Mouse (Mus musculus): ENCODE data around the gene Ppp1r11. TPM values are rescaled to one million over a fixed set of nuclear protein-coding genes. Genes with fewer than 3 reads are reported as not detected.

The Ppp1r11 gene
- total and polyA plus RNA-seq, 2 experiments from 2014 or later, result 29.6 to 84.4 TPM

GRCm38 (mm10) chr17:36972791-36973190 lies 21.2 kb upstream of the Ppp1r11 start:
- H3K27ac ChIP-seq (ENCODE audit: low read depth), result no peak overlapping the region
- no peak for ATAC-seq (ENCODE audit: insufficient read depth, low read depth)
- H3K4me1 ChIP-seq (ENCODE audit: control insufficient read depth, insufficient read depth), result no peaks in the 10 kb centered on the region
- WGBS, result 63% methylated on average over 3 of the region's 3 CpGs
- H3K27me3 ChIP-seq (ENCODE audit: control insufficient read depth, insufficient read depth, low read length), result no peaks in the 10 kb centered on the region
- DNase-seq (ENCODE audit: low spot score), result no peak
- no peak overlapping the region for H3K9ac ChIP-seq (replicated peaks; ENCODE audit: low read depth, low read length)
- no peak overlapping the region for H3K4me3 ChIP-seq (ENCODE audit: low read depth, low read length)
- H3K9me3 ChIP-seq (replicated peaks; ENCODE audit: control insufficient read depth, low read length), result no peaks in the 10 kb centered on the region
- H3K36me3 ChIP-seq (replicated peaks; ENCODE audit: control insufficient read depth, insufficient read depth, low read length), result no peaks in the 10 kb centered on the region
- TF ChIP-seq CTCF (IDR thresholded peaks at IDR 0.05; ENCODE audit: low read depth), result no peak
- TF ChIP-seq EP300 (IDR thresholded peaks at IDR 0.05; ENCODE audit: low read depth), result no peak
- H3K4me2 ChIP-seq (ENCODE audit: low read depth, low read length), result no peak overlapping the region

- H3K27ac ChIP-seq (ENCODE audit: low read depth), result no peak overlapping the region
- H3K36me3 ChIP-seq (replicated peaks; ENCODE audit: control insufficient read depth, insufficient read depth, low read length), result no peaks in the 10 kb centered on the region
- no peaks in the 10 kb centered on the region for H3K27me3 ChIP-seq (ENCODE audit: control insufficient read depth, insufficient read depth, low read length)
- no peak overlapping the region for H3K4me2 ChIP-seq (ENCODE audit: low read depth, low read length)
- WGBS, result 74% methylated on average over 6 of the region's 6 CpGs
- no peak overlapping the region for H3K4me3 ChIP-seq (ENCODE audit: low read depth, low read length)
- no peaks in the 10 kb centered on the region for H3K9me3 ChIP-seq (replicated peaks; ENCODE audit: control insufficient read depth, low read length)
- no peak overlapping the region for H3K9ac ChIP-seq (replicated peaks; ENCODE audit: low read depth, low read length)
- TF ChIP-seq CTCF (IDR thresholded peaks at IDR 0.05; ENCODE audit: low read depth) (no peak), EP300 (IDR thresholded peaks at IDR 0.05; ENCODE audit: low read depth) (no peak)
- no peaks in the 10 kb centered on the region for H3K4me1 ChIP-seq (ENCODE audit: control insufficient read depth, insufficient read depth)
- no peak for ATAC-seq (ENCODE audit: insufficient read depth, low read depth)
- DNase-seq (ENCODE audit: low spot score), result no peak
These were observed 19.8 kb upstream of the Ppp1r11 start for GRCm38 (mm10) chr17:36971172-36971850.

GRCm38 (mm10) chr17:36970316-36970890 lies 18.9 kb upstream of the Ppp1r11 start:
- Histone ChIP-seq H3K4me2 (ENCODE audit: low read depth, low read length) (no peak overlapping the region), H3K4me1 (ENCODE audit: control insufficient read depth, insufficient read depth) (no peaks in the 10 kb centered on the region), H3K9ac (replicated peaks; ENCODE audit: low read depth, low read length) (no peak overlapping the region), H3K36me3 (replicated peaks; ENCODE audit: control insufficient read depth, insufficient read depth, low read length) (peaks cover 2% of the 10 kb centered on the region; the same call in 1 of the 2 replicates), H3K27ac (ENCODE audit: low read depth) (no peak overlapping the region), H3K9me3 (replicated peaks; ENCODE audit: control insufficient read depth, low read length) (no peaks in the 10 kb centered on the region), H3K27me3 (ENCODE audit: control insufficient read depth, insufficient read depth, low read length) (no peaks in the 10 kb centered on the region), H3K4me3 (ENCODE audit: low read depth, low read length) (no peak overlapping the region)
- no peak for ATAC-seq (ENCODE audit: insufficient read depth, low read depth)
- no peak for TF ChIP-seq CTCF (IDR thresholded peaks at IDR 0.05; ENCODE audit: low read depth)
- TF ChIP-seq EP300 (IDR thresholded peaks at IDR 0.05; ENCODE audit: low read depth), result no peak
- DNase-seq (ENCODE audit: low spot score), result no peak
- 75% methylated on average over 14 of the region's 14 CpGs for WGBS

- 69% methylated on average over 1 of the region's 1 CpGs for WGBS
- Histone ChIP-seq H3K4me2 (ENCODE audit: low read depth, low read length) (no peak overlapping the region), H3K36me3 (replicated peaks; ENCODE audit: control insufficient read depth, insufficient read depth, low read length) (peaks cover 13% of the 10 kb centered on the region; the same call in 1 of the 2 replicates), H3K27me3 (ENCODE audit: control insufficient read depth, insufficient read depth, low read length) (no peaks in the 10 kb centered on the region), H3K27ac (ENCODE audit: low read depth) (no peak overlapping the region), H3K9me3 (replicated peaks; ENCODE audit: control insufficient read depth, low read length) (no peaks in the 10 kb centered on the region), H3K4me1 (ENCODE audit: control insufficient read depth, insufficient read depth) (no peaks in the 10 kb centered on the region), H3K9ac (replicated peaks; ENCODE audit: low read depth, low read length) (no peak overlapping the region), H3K4me3 (ENCODE audit: low read depth, low read length) (no peak overlapping the region)
- DNase-seq (ENCODE audit: low spot score), result no peak
- TF ChIP-seq EP300 (IDR thresholded peaks at IDR 0.05; ENCODE audit: low read depth), result no peak
- TF ChIP-seq CTCF (IDR thresholded peaks at IDR 0.05; ENCODE audit: low read depth), result no peak
- no peak for ATAC-seq (ENCODE audit: insufficient read depth, low read depth)
These were observed 15.3 kb upstream of the Ppp1r11 start for GRCm38 (mm10) chr17:36966875-36967274.

- 72% methylated on average over 1 of the region's 1 CpGs for WGBS
- H3K9ac ChIP-seq (replicated peaks; ENCODE audit: low read depth, low read length), result no peak overlapping the region
- peaks cover 17% of the 10 kb centered on the region for H3K36me3 ChIP-seq (replicated peaks; ENCODE audit: control insufficient read depth, insufficient read depth, low read length)
- H3K4me1 ChIP-seq (ENCODE audit: control insufficient read depth, insufficient read depth), result peaks cover 9% of the 10 kb centered on the region
- ATAC-seq (ENCODE audit: insufficient read depth, low read depth) (no peak), DNase-seq (ENCODE audit: low spot score) (no peak)
- no peaks in the 10 kb centered on the region for H3K27me3 ChIP-seq (ENCODE audit: control insufficient read depth, insufficient read depth, low read length)
- no peak overlapping the region for H3K27ac ChIP-seq (ENCODE audit: low read depth)
- no peak overlapping the region for H3K4me3 ChIP-seq (ENCODE audit: low read depth, low read length)
- no peak overlapping the region for H3K4me2 ChIP-seq (ENCODE audit: low read depth, low read length)
- no peaks in the 10 kb centered on the region for H3K9me3 ChIP-seq (replicated peaks; ENCODE audit: control insufficient read depth, low read length)
- TF ChIP-seq EP300 (IDR thresholded peaks at IDR 0.05; ENCODE audit: low read depth), result no peak
- TF ChIP-seq CTCF (IDR thresholded peaks at IDR 0.05; ENCODE audit: low read depth), result no peak
These were observed 9.6 kb upstream of the Ppp1r11 start for GRCm38 (mm10) chr17:36961125-36961524.
